Mouse (Mus musculus): Measurements from ENCODE around the gene AI661453. TPM values are rescaled to one million over a fixed set of nuclear protein-coding genes. Genes with fewer than 3 reads are reported as not detected.

The AI661453 gene
- polyA plus RNA-seq, 1 experiment from 2014 or later, result 3.1 TPM

DNA sequence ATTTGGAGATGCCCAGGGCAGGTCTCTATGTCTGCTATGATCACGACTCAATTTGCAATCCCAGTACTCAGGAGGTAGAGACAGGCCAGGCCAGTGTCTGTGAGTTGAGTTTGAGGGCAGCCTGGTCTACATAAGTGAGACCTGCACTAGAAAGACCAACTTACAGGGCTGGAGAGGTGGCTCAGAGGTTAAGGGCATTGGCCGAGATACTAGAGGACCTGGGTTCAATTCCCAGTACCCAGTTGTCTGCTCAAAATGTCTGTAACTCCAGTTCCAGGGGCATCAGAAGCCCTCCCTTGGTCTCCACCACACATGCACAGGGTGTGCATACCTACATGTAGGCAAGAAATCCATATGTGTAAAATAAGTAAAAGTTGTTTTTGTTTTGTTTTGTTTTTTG is 71.1 kb downstream of the AI661453 start:
- no peaks in the 10 kb centered on the region for H3K27me3 ChIP-seq (replicated peaks)

DNA sequence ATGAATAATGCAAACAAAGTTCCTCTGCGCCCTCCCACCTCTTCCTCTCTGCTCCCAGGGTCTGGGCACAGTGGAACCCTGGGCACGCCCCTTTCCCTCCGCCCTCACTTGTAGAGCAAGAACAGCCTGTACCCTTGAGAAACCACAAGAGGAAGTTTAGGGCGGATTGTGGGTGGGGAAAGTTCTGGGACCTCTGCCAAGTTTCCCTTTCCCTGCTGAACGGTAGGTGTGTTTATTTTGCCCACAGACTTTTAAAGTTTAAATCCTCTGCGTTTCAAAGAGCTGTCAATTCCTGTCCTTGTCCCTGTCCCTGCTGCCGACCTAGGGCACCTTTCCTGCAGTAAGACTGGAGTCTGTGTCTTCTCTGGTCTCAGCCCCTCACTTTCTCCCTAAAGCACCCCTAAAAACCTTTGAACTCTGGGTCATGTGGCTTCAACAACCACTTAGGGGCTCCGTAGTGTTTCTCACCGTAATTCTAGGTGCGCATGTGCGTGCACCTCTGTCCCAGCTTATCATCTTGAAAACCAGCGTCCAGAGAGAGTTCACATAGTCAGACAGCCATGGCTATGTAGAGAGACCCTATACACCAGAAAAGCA is 71.7 kb downstream of the AI661453 start:
- H3K36me3 ChIP-seq, result no peaks in the 10 kb centered on the region
- H3K9me3 ChIP-seq, result no peaks in the 10 kb centered on the region
- peak overlapping the region; percentile 24 for H3K4me3 ChIP-seq (replicated peaks)
- WGBS, result 2% methylated on average over 12 of the region's 12 CpGs
- H3K9ac ChIP-seq, result 0 out of 2 replicates have a peak overlapping the region, but pooled peaks have one; percentile 29
- peak overlapping the region; percentile 60 for H3K4me2 ChIP-seq (replicated peaks)
- H3K4me1 ChIP-seq (replicated peaks), result peaks cover 44% of the 10 kb centered on the region
- ATAC-seq, result peak; percentile 79
- peak overlapping the region; percentile 90 for H3K27ac ChIP-seq
- no peaks in the 10 kb centered on the region for H3K27me3 ChIP-seq (replicated peaks)

More for the DNA sequence above, 71.1 kb downstream of the AI661453 start:
- WGBS, result 78% methylated on average over 2 of the region's 2 CpGs
- H3K9me3 ChIP-seq, result no peaks in the 10 kb centered on the region
- H3K4me1 ChIP-seq (replicated peaks), result peaks cover 44% of the 10 kb centered on the region
- H3K4me2 ChIP-seq (replicated peaks), result peak overlapping the region; percentile 60
- H3K9ac ChIP-seq, result no peak overlapping the region
- H3K4me3 ChIP-seq (replicated peaks), result no peak overlapping the region
- no peak for ATAC-seq
- peak overlapping the region; percentile 90; the same call in 1 of the 2 replicates for H3K27ac ChIP-seq
- H3K36me3 ChIP-seq, result no peaks in the 10 kb centered on the region

DNA sequence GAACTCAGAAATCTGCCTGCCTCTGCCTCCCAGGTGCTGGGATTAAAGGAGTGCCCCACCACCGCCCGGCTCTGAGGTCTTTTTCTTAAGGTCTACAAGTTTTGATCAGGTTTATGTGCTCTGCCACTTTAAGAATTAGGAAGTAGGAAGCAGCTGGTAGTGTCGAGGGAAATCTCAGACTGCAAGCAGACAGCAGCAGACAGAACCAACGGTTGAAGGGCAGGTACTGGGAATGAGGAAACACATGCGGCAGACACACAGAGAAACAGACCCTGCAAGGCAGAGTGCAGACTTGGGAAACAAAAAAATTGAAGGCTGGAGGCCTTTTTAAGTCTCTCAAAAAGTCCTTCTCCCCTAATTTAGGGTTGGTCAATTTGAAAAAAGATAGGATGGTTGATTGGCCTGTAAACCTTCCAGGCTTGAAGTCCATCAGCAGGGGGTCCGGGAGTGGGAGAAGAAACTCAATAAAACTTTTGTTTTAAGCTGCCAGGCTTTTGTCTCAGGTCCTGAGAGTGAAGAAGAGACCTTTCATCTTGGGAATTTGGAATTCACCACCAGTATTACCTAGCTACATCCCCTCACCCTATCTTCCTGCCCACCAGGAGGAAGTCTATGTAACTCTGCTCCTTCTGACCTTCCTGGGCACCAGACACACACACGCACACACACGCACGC is 72.8 kb downstream of the AI661453 start:
- Histone ChIP-seq H3K4me3 (replicated peaks) (no peak overlapping the region), H3K9me3 (no peaks in the 10 kb centered on the region), H3K27me3 (replicated peaks) (no peaks in the 10 kb centered on the region), H3K9ac (no peak overlapping the region), H3K27ac (no peak overlapping the region), H3K4me2 (replicated peaks) (no peak overlapping the region), H3K36me3 (no peaks in the 10 kb centered on the region), H3K4me1 (replicated peaks) (peaks cover 51% of the 10 kb centered on the region)
- 52% methylated on average over 9 of the region's 9 CpGs for WGBS
- ATAC-seq, result no peak

DNA sequence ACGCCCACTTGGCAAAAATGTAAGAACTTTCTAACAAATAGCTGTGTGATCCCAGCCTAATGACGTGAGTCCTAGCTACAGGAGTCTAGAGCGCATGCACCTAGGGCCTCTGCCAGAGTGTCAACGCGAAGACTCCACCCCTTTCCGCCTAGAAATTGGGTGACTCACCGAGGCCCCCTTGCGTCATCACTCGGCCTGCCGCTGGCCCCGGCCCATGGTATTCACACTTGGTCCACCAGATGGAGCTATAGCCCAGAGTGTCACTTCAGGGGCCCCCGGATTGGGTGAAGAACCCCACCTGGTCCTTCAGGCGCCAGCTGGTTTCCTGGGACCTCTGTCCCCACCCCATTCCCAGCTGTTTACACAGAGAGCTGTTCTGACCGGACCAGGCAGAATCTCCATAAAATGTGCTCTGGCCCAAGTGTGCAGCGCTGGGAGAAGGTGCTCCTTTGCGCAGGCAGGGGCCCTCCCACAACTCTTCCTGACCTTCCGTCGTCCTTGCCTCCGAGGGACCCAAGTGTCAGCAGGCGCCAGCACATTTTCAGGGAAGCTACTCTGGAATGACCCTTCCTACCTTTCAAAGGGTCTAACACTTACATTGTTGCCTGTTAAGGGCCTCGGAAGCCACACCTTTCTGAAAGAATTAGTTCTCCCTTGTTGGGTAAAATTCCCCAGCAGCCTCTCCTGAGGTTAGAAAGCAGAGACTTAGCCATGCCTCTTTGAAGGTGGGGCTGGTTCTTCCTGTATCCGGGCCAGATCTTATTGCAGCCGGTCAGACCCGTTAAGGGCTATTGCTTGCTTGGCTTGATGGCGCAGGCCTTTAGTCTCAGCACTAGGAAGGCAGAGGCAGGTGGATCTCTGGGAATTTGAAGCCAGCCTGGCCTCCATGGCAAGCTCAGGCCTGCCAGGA is 75.0 kb downstream of the AI661453 start:
- peak; percentile 91 for ATAC-seq
- H3K9ac ChIP-seq, result peak overlapping the region; percentile 20; the same call in 1 of the 2 replicates
- no peaks in the 10 kb centered on the region for H3K36me3 ChIP-seq
- peak overlapping the region; percentile 18 for H3K4me3 ChIP-seq (replicated peaks)
- H3K9me3 ChIP-seq, result no peaks in the 10 kb centered on the region
- no peaks in the 10 kb centered on the region for H3K27me3 ChIP-seq (replicated peaks)
- 6% methylated on average over 25 of the region's 25 CpGs for WGBS
- H3K27ac ChIP-seq, result peak overlapping the region; percentile 88
- H3K4me2 ChIP-seq (replicated peaks), result peak overlapping the region; percentile 62
- H3K4me1 ChIP-seq (replicated peaks), result peaks cover 43% of the 10 kb centered on the region

DNA sequence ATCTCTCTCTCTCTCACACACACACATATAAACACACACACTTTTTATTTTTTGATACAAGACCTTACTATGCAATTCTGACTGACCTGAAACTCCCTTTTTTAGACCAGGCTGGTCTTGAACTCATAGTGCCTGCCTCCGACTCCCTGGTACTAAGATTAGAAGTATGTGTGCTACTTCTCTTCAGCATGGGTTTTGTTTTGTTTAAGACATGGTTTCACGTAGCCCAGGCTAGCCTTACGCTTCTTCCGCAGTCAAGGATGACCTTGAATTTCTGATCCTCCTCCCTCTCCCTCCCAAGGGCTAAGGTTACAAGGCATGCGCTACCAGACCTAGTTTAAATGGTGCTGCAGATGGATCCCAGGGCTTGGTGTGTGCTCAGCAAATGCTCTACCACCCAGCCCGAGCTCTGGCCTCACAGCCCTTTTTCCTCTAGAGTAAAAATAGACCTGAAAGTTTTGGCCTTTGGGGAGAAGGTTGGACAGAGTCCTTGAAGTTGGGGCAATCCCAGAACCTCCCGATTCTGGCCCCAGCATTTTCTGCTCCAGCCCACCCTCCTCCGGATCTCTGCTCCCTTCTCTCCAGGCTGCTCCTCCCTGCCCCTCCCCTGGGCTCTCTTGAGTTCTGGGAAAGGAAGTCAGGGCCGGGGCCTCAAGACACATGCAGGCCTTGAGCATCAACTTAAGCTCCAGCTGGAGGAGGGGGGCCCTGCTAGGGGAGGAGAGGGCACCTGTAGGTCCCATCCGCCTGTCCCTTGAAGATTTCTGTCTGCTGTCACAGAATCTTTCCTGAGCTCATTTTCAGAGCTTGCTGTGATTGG is 76.8 kb downstream of the AI661453 start:
- ATAC-seq, result no peak; the same call in 1 of the 2 replicates
- H3K4me3 ChIP-seq (replicated peaks), result no peak overlapping the region
- H3K9ac ChIP-seq, result no peak overlapping the region
- H3K27ac ChIP-seq, result peak overlapping the region; percentile 83
- H3K27me3 ChIP-seq (replicated peaks), result no peaks in the 10 kb centered on the region
- no peak overlapping the region; the same call in 1 of the 2 replicates for H3K4me2 ChIP-seq (replicated peaks)
- 54% methylated on average over 10 of the region's 10 CpGs for WGBS
- H3K36me3 ChIP-seq, result no peaks in the 10 kb centered on the region
- no peaks in the 10 kb centered on the region for H3K9me3 ChIP-seq
- peaks cover 42% of the 10 kb centered on the region for H3K4me1 ChIP-seq (replicated peaks)

GRCm38 (mm10) chr17:47515180-47515844 is 78.9 kb downstream of the AI661453 start:
- Histone ChIP-seq H3K36me3 (no peaks in the 10 kb centered on the region), H3K9ac (no peak overlapping the region), H3K4me3 (replicated peaks) (no peak overlapping the region), H3K4me1 (replicated peaks) (peaks cover 37% of the 10 kb centered on the region), H3K4me2 (replicated peaks) (no peak overlapping the region), H3K9me3 (no peaks in the 10 kb centered on the region), H3K27me3 (replicated peaks) (no peaks in the 10 kb centered on the region), H3K27ac (no peak overlapping the region)
- no peak for ATAC-seq
- 80% methylated on average over 7 of the region's 7 CpGs for WGBS

DNA sequence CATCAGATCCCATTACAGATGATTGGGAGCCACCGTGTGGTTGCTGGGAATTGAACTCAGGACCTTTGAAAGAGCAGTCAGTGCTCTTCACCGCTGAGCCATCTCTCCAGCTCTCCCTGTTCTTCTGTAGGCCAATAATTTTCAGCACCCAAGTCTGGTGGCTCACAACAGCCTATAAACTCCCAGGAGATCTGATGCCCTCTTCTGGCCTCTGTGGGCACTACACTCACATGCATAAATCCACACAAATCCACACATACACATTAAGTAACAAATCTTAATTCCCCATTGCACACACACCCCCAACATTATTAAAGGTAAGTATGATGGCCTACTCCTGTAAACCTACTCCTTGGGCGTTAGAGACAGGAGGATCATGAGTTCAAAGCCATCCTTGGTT is 79.8 kb downstream of the AI661453 start:
- no peaks in the 10 kb centered on the region for H3K27me3 ChIP-seq (replicated peaks)
- H3K27ac ChIP-seq, result no peak overlapping the region
- no peak overlapping the region for H3K4me2 ChIP-seq (replicated peaks)
- no peaks in the 10 kb centered on the region for H3K9me3 ChIP-seq
- ATAC-seq, result no peak
- no peaks in the 10 kb centered on the region for H3K36me3 ChIP-seq
- WGBS, result 92% methylated on average over 3 of the region's 3 CpGs
- H3K4me3 ChIP-seq (replicated peaks), result no peak overlapping the region
- no peak overlapping the region for H3K9ac ChIP-seq
- peaks cover 38% of the 10 kb centered on the region for H3K4me1 ChIP-seq (replicated peaks)

GRCm38 (mm10) chr17:47518205-47518604 is 81.8 kb downstream of the AI661453 start:
- ATAC-seq, result peak; percentile 52
- H3K4me3 ChIP-seq (replicated peaks), result no peak overlapping the region
- H3K9ac ChIP-seq, result peak overlapping the region; percentile 9
- peaks cover 44% of the 10 kb centered on the region for H3K4me1 ChIP-seq (replicated peaks)
- H3K27me3 ChIP-seq (replicated peaks), result no peaks in the 10 kb centered on the region
- 14% methylated on average over 8 of the region's 8 CpGs for WGBS
- H3K36me3 ChIP-seq, result no peaks in the 10 kb centered on the region
- no peaks in the 10 kb centered on the region for H3K9me3 ChIP-seq
- H3K4me2 ChIP-seq (replicated peaks), result peak overlapping the region; percentile 20; the same call in 1 of the 2 replicates
- peak overlapping the region; percentile 88 for H3K27ac ChIP-seq

Other genes with a start within 250 kb of the AI661453 start
- gene Mrps10, start 67.7 kb upstream of the AI661453 start, polyA plus RNA-seq (2015; fragmentation: Nextera tagmentation; extraction: Ambion mirVana), result 75.5 and 83.0 TPM in 2 replicates
- gene Guca1b, start 51.2 kb upstream of the AI661453 start, polyA plus RNA-seq (2015; fragmentation: Nextera tagmentation; extraction: Ambion mirVana), result 0.52 and 0.78 TPM in 2 replicates
- 2.0 and 2.3 TPM in 2 replicates for gene Guca1a, start 36.0 kb upstream of the AI661453 start, polyA plus RNA-seq (2015; fragmentation: Nextera tagmentation; extraction: Ambion mirVana)
- gene 1700001C19Rik, start 761 bp downstream of the AI661453 start, polyA plus RNA-seq (2015; fragmentation: Nextera tagmentation; extraction: Ambion mirVana), result 0.28 and 0.38 TPM in 2 replicates
- 20.4 and 21.9 TPM in 2 replicates for gene Taf8, start 65.7 kb downstream of the AI661453 start, polyA plus RNA-seq (2015; fragmentation: Nextera tagmentation; extraction: Ambion mirVana)
- 394 and 407 TPM in 2 replicates for gene Ccnd3, start 68.4 kb downstream of the AI661453 start, polyA plus RNA-seq (2015; fragmentation: Nextera tagmentation; extraction: Ambion mirVana)
- 20.1 and 22.4 TPM in 2 replicates for gene Bysl, start 174.9 kb downstream of the AI661453 start, polyA plus RNA-seq (2015; fragmentation: Nextera tagmentation; extraction: Ambion mirVana)
- gene Med20, start 175.0 kb downstream of the AI661453 start, polyA plus RNA-seq (2015; fragmentation: Nextera tagmentation; extraction: Ambion mirVana), result 39.8 and 41.2 TPM in 2 replicates
- 0.54 and 0.88 TPM in 2 replicates for gene Gm20517, start 175.0 kb downstream of the AI661453 start, polyA plus RNA-seq (2015; fragmentation: Nextera tagmentation; extraction: Ambion mirVana)
- 5.9 and 6.3 TPM in 2 replicates for gene Usp49, start 194.1 kb downstream of the AI661453 start, polyA plus RNA-seq (2015; fragmentation: Nextera tagmentation; extraction: Ambion mirVana)